15 mouse cellular contexts compared by ENCODE assay signal in genomic region chr4:130039351-130039750, GRCm38 (mm10). TPM values are rescaled to one million over a fixed set of nuclear protein-coding genes. Genes with fewer than 3 reads are reported as not detected.
"Had no signal": no experiment of that assay in that cellular context is flagged by ENCODE, and none has a peak within 500 bp of the region (broad histone marks: within the 10 kb centered on the region; RNA-seq: fewer than 3 reads in every experiment).

No protein-coding gene starts in this region.

- DNase-seq: kidney, adult 8-10 months; kidney, postnatal 25 days; liver; liver, embryonic 13.5 days; liver, postnatal 0 days; retina, postnatal 1 day; right cerebral cortex, postnatal 4 days; spleen, adult 18-20 months; thymus, adult 2 months; thymus, postnatal 25 days had no signal

- H3K36me3 ChIP-seq: liver, embryonic 13.5 days; lung, embryonic 15.5 days; midbrain, embryonic 15.5 days; neural tube, embryonic 13.5 days had no signal

- H3K4me1 ChIP-seq: liver, embryonic 13.5 days had no signal

- H3K9me3 ChIP-seq: liver, embryonic 13.5 days; lung, embryonic 15.5 days; midbrain, embryonic 15.5 days; neural tube, embryonic 13.5 days had no signal

- H3K4me3 ChIP-seq: left cerebral cortex, adult 2 months; liver, embryonic 13.5 days; lung, embryonic 15.5 days; midbrain, embryonic 15.5 days; neural tube, embryonic 13.5 days had no signal

- H3K27ac ChIP-seq: left cerebral cortex, adult 2 months; liver, embryonic 13.5 days; lung, embryonic 15.5 days; midbrain, embryonic 15.5 days; neural tube, embryonic 13.5 days had no signal

- H3K4me2 ChIP-seq: liver, embryonic 13.5 days; lung, embryonic 15.5 days; midbrain, embryonic 15.5 days; neural tube, embryonic 13.5 days had no signal

- ATAC-seq: intestine, postnatal 0 days; liver, postnatal 0 days; midbrain, embryonic 15.5 days had no signal

- H3K27me3 ChIP-seq: midbrain, embryonic 15.5 days had no signal

- H3K9ac ChIP-seq: liver, embryonic 13.5 days; liver, postnatal 0 days; lung, embryonic 15.5 days; midbrain, embryonic 15.5 days; neural tube, embryonic 13.5 days had no signal

RNA-seq across cellular contexts. Expression of gene Adgrb2, which starts 54.7 kb away (rescaled TPM):
- polyA plus RNA-seq: liver, postnatal 0 days had no signal
